ENCODE assay signal across 10 mouse cellular contexts in the genomic region with DNA sequence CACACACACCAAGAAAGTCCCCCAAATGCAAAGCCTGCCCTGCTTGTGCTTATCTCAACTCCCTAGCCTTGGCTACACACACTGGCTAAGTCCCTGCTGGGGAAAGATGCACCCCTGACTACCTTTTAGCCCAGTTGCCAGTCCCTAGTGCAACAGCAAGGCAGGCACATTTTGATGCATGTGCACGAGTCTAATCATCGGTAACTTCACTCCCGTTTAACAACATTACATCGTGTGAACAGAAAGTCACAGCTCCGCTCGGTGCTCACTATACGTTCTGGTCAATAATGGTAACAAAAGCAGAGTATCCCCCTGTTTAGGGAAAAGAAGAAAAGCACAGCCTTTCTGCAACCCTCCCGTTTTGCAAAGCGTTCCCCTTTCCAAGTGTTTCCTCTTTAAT. TPM values are rescaled to one million over a fixed set of nuclear protein-coding genes. Genes with fewer than 3 reads are reported as not detected.
DNase-seq lines count a peak whose midpoint lies in the region; ATAC-seq and TF ChIP-seq lines count a peak whose summit lies in the region.
"Had no signal": no experiment of that assay in that cellular context is flagged by ENCODE, and none has a peak within 500 bp of the region (broad histone marks: within the 10 kb centered on the region; RNA-seq: fewer than 3 reads in every experiment).

No protein-coding gene starts in this region.

- H3K4me2 ChIP-seq in forebrain, embryonic 12.5 days, result peak overlapping the region; percentile 83
- peak overlapping the region; percentile 64 for H3K4me2 ChIP-seq in liver, embryonic 13.5 days

- H3K9ac ChIP-seq in heart, adult 2 months (ENCODE audit: low read depth, low read length), result no peak overlapping the region
- peak overlapping the region; percentile 67; the same call in 1 of the 2 replicates for H3K9ac ChIP-seq in forebrain, embryonic 12.5 days
- no peak overlapping the region for H3K9ac ChIP-seq in liver, embryonic 13.5 days

- intact Hi-C loops in heart, adult 2 months (cut with DNase I), result loop anchor here (10.0 kb wide), 1 partner anchor 433 kb away; no protein-coding TSS in a partner anchor
- intact Hi-C loops in heart, postnatal 14 days (cut with DNase I), result loop anchor here (5.0 to 10.0 kb wide), 2 partner anchors 433 to 1226 kb away; no protein-coding TSS in a partner anchor
- intact Hi-C loops in gastrocnemius, postnatal 36 days (cut with DNase I), result no loop called here

- no peak for TF ChIP-seq CTCF in heart, adult 2 months (IDR thresholded peaks at IDR 0.05)

- no peak for DNase-seq in heart, adult 2 months
- DNase-seq in heart, postnatal 14 days, result no peak
- DNase-seq in 3T3-L1 (ENCODE audit: low read depth, low spot score), result peak; percentile 18
- DNase-seq in liver, embryonic 13.5 days, result no peak
- DNase-seq in spleen, adult 18-20 months, result no peak
- no peak for DNase-seq in spleen, adult 12 weeks (ENCODE audit: low spot score)
- no peak for DNase-seq in gastrocnemius, postnatal 36 days
- DNase-seq: thymus, adult 2 months had no signal

- peak overlapping the region; percentile 61 for H3K4me3 ChIP-seq in heart, adult 2 months
- H3K4me3 ChIP-seq in forebrain, embryonic 12.5 days (replicated peaks), result peak overlapping the region; percentile 58
- H3K4me3 ChIP-seq in liver, embryonic 13.5 days (replicated peaks), result peak overlapping the region; percentile 49

- WGBS in heart, adult 2 months, result under 1% methylated on average over 9 of the region's 9 CpGs
- 0% methylated on average over 9 of the region's 9 CpGs for WGBS in forebrain, embryonic 12.5 days
- WGBS in liver, embryonic 13.5 days (ENCODE audit: insufficient replicate concordance), result under 1% methylated on average over 9 of the region's 9 CpGs

- no peaks in the 10 kb centered on the region for H3K9me3 ChIP-seq in forebrain, embryonic 12.5 days
- no peaks in the 10 kb centered on the region for H3K9me3 ChIP-seq in liver, embryonic 13.5 days (replicated peaks)

- peaks cover 13% of the 10 kb centered on the region for H3K27me3 ChIP-seq in heart, adult 2 months (ENCODE audit: control insufficient read depth, insufficient read depth, low read length)
- H3K27me3 ChIP-seq in forebrain, embryonic 12.5 days, result peaks cover 76% of the 10 kb centered on the region
- peaks cover 76% of the 10 kb centered on the region for H3K27me3 ChIP-seq in liver, embryonic 13.5 days

- no peak for TF ChIP-seq EP300 in heart, adult 2 months (IDR thresholded peaks at IDR 0.05; ENCODE audit: insufficient read depth, low read depth, low read length)

- H3K27ac ChIP-seq in heart, adult 2 months, result no peak overlapping the region
- 0 out of 2 replicates have a peak overlapping the region, but pooled peaks have one; percentile 19 for H3K27ac ChIP-seq in forebrain, embryonic 12.5 days
- H3K27ac ChIP-seq in liver, embryonic 13.5 days, result no peak overlapping the region

- H3K4me1 ChIP-seq in heart, adult 2 months (ENCODE audit: control insufficient read depth, insufficient read depth, low read length), result peaks cover 2% of the 10 kb centered on the region
- H3K4me1 ChIP-seq in forebrain, embryonic 12.5 days, result peaks cover 28% of the 10 kb centered on the region
- no peaks in the 10 kb centered on the region for H3K4me1 ChIP-seq in liver, embryonic 13.5 days (replicated peaks)

- peak; percentile 28 for ATAC-seq in forebrain, embryonic 12.5 days (ENCODE audit: low FRiP score)
- ATAC-seq in liver, embryonic 13.5 days (ENCODE audit: low read depth), result no peak

- no peaks in the 10 kb centered on the region for H3K79me2 ChIP-seq in heart, adult 2 months (replicated peaks; ENCODE audit: control insufficient read depth, insufficient read depth, low read length)

- TF ChIP-seq POLR2A in heart, adult 2 months (IDR thresholded peaks at IDR 0.05; ENCODE audit: insufficient read depth, low read depth, low read length), result no peak

- no peaks in the 10 kb centered on the region for H3K36me3 ChIP-seq in heart, adult 2 months (ENCODE audit: control insufficient read depth, insufficient read depth, low read length)
- no peaks in the 10 kb centered on the region for H3K36me3 ChIP-seq in forebrain, embryonic 12.5 days (replicated peaks)
- no peaks in the 10 kb centered on the region for H3K36me3 ChIP-seq in liver, embryonic 13.5 days

RNA-seq across cellular contexts. Expression of a gene that starts 2.6 kb away (rescaled TPM):
- total RNA-seq in heart, adult 2 months (2021), result under 1 TPM; 0.18 to 0.57 TPM
- 0.35 and 0.59 TPM in 2 replicates for polyA plus RNA-seq in heart, adult 2 months (2012; rRNA removed)
- 1 to 10 TPM in 1 of 2 experiments, under 1 TPM in 1; 0.95 to 1.0 TPM for total RNA-seq in heart, postnatal 14 days (2021)
- 10.3 and 11.4 TPM in 2 replicates for polyA plus RNA-seq in forebrain, embryonic 12.5 days (2016; fragmentation: Nextera tagmentation; extraction: Ambion mirVana)
- polyA plus RNA-seq in liver, embryonic 13.5 days (2015; fragmentation: Nextera tagmentation; extraction: Ambion mirVana), result 0.23 and 0.24 TPM in 2 replicates
- under 1 TPM; 0.51 to 0.54 TPM for total RNA-seq in gastrocnemius, postnatal 36 days (2021)
- polyA plus RNA-seq: liver, adult 2 months had no signal
